Mouse (Mus musculus) gonadal fat pad, adult 2 months (tissue): ENCODE measurements around the gene Pop4. TPM values are rescaled to one million over a fixed set of nuclear protein-coding genes. Genes with fewer than 3 reads are reported as not detected.

ENCODE experiments used
- DNase-seq: peaks from one replicate; pipeline ENCODE4 v3.0.0-alpha.2; 2012; ENCODE audit warnings: low read depth
- polyA plus RNA-seq: library from polyadenylated mRNA; depleted of rRNA; stranded (reverse); fragments of >200 nt; gene quantifications from 2 replicates; pipeline ENCODE4 v1.2.3, GENCODE M21; 2012; rRNA removed

Pop4 gene
- polyA plus RNA-seq, 1 experiment, result 17.1 TPM

GRCm38 (mm10) chr7:38219526-38219925 is 51.7 kb downstream of the Pop4 start:
- DNase-seq, result no peak

- DNase-seq, result no peak
Measured at GRCm38 (mm10) chr7:38218631-38219367, 52.4 kb downstream of the Pop4 start.

GRCm38 (mm10) chr7:38217417-38218171 is 53.6 kb downstream of the Pop4 start:
- no peak for DNase-seq

- DNase-seq, result no peak
Measured at GRCm38 (mm10) chr7:38215697-38216096, 55.5 kb downstream of the Pop4 start.

GRCm38 (mm10) chr7:38215281-38215680 is 55.9 kb downstream of the Pop4 start:
- no peak for DNase-seq

GRCm38 (mm10) chr7:38214473-38215214 is 56.6 kb downstream of the Pop4 start:
- no peak for DNase-seq

- no peak for DNase-seq
Measured at GRCm38 (mm10) chr7:38212651-38213062, 58.6 kb downstream of the Pop4 start.

Other genes starting within 250 kb of the Pop4 start
- 13.4 and 16.0 TPM in 2 replicates for gene Uri1, start 247.9 kb downstream of the Pop4 start, polyA plus RNA-seq
- 3.6 and 5.1 TPM in 2 replicates for gene Ccne1, start 163.9 kb downstream of the Pop4 start, polyA plus RNA-seq
- 39.4 and 44.7 TPM in 2 replicates for gene 1600014C10Rik, start 88.2 kb downstream of the Pop4 start, polyA plus RNA-seq
- 5.3 and 5.7 TPM in 2 replicates for gene Plekhf1, start 43.4 kb downstream of the Pop4 start, polyA plus RNA-seq